Mouse (Mus musculus) c-Kit-positive CD71-positive TER-119-negative erythroid progenitor cells, embryonic 14.5 days (primary cell): ENCODE data around the gene Tmem253.

ENCODE experiments used
- DNase-seq: peaks from one replicate; pipeline ENCODE4 v3.0.0-alpha.2; 2013; ENCODE audit warnings: low read depth

Tmem253 gene

DNA sequence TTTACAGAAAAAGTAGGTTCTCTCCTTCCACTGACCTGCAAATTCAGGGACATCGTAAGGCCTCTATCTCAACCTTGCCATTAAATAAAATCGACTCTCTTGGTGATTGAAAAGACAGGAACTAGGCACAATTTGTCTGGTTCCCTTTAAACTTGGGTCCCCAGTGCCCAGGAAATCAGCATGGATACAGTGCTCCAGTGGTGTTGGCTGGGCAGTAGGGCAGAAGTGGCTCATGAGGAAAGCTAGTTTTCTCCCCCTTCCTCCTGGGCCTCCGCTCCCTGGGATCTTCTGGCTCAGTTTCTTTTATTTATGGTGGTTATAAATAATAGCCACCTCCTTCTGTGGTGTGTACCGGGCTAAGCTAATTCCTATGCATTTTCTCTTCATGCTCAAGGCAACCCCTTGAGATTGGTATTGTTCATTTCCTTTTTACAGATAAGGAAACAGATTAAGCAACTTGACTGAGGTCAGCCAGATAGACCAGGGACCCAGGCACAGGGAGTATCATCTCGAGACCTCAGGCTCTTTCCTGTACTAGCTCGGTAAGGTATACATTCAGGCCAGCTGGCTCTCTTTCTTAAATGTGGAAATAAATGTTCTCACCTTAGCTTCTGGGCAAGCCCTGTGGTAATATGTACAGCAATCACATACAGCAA is at the start of gene Tmem253:
Gene Tmem253 (plus strand): TSS at position 214 of the 656 bp plus-strand sequence.
- no peak for DNase-seq

DNA sequence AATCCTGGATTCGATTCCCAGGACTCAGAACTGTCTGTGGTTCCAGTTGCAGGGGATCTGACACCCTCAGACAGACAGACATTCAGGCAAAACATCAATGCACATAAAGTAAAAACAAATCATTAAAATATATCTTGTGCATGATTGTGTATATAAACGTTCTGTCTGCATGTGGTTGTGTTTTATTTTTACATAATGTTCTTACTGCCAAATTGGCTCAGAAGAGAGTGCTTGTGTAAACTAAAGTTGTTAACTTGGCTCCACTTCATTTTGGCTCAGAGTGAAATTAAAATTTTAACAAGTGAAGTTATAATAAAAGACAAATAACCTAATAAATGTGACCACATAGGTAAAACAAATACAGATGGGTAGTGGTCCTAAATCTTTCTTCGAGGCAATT is 48.1 kb upstream of the Tmem253 start:
- DNase-seq, result no peak

DNA sequence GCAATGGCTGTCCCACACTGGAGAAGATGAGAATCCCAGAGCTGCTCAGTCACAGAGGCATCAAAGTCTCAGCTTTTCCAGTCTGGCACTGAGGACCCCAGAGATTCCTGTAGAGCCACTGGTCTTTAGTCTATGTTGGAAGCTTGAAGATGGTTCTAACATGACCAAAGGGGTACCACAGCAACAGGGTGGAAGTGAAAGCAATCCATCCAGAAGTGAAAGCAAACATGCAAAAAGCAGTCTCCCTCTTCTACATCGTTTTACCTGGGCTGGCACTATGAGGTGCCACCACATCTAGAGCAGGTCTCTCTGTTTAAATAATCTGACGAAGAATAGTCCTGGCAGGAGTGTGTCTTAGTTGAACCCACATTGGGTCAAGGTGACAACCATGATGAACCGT is 36.2 kb upstream of the Tmem253 start:
- no peak for DNase-seq

DNA sequence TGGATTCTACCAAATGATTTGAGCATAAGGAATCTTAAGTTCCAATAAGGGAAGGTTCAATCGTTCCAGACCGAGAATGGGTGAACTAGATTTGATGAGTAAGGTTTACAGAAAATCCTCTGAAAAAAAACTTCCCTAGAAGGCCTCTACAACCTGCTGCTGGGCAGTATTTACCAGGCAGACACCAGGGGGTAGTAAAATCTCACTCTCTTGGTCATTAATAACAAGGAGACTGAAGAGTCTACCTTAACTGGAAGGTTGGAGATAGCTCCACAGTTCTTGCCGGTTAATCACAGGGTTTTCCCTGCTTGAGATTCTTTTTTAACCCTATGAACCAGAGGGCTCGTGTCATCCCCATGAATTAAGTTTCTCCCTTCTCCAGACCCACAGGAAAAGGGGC is 32.2 kb upstream of the Tmem253 start:
- DNase-seq, result no peak

DNA sequence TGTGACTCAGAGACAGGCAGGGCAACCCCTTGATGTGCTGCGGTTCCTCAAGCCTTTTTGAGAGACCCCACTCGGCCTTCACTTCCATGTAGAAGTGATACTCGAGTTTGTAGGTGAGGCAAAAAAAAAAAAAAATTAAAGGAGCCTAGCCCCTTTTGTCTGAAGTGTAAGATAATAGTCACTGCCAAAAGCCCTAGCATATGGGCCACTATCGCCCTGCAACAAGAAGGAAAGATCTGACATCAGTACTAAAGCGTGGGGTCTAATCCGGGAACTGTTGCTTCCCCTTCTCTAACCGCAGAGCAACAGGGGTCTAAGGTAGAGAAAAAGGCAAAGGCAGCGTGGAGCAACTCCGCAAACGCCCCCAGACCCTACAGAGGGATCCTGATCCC is 31.6 kb upstream of the Tmem253 start:
- DNase-seq, result no peak

DNA sequence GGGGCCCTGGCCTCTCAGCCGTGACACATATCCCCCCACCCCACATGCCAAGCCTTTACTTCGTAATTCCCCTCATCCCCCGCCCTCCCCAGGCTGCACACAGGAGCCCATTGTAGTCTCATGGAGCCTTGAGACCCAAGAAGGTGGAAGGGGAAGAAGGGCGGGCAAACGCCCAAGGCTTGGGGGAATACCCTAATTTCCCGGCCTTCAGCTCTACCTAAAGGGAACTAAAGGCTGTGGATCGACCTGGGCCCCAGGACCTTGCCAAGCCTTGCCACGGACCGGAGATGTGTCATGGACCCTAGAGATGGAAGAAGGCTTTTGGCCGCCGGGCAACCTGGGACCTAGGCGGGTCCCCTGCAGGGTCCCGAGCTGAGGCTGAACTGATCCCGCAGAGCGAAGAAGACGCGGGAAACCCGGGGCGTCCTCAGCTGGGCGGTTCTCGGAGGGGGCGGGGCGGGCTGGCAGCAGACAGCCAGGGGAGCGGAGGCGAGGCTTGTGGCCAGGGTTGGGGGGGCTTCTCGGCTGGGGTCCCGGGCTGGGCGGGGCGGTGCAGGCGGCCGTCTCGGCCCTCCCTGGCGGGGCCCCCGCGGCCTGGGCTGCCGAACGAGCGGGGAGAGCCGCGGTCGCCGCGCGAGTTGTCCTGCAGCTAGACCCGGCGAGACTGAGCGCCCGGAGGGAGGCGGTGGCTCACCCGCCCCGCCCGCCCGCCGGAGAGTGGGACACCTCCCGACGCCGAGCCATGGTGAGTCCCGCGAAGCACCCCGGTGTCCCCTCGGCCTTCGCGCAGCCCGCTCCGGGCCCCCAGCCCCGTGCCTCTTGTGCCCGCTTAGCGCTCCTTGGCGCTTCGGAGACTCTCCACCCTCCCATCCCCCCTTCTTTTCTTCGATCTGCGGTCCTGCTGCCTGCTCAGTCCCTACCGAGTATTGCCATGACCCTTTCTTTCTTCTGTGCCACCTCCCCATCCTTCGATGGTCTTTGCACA is 30.9 kb upstream of the Tmem253 start, which contains the start of gene Arhgef40:
Gene Arhgef40 (plus strand): TSS at position 473 of the 985 bp plus-strand sequence.
- no peak for DNase-seq

DNA sequence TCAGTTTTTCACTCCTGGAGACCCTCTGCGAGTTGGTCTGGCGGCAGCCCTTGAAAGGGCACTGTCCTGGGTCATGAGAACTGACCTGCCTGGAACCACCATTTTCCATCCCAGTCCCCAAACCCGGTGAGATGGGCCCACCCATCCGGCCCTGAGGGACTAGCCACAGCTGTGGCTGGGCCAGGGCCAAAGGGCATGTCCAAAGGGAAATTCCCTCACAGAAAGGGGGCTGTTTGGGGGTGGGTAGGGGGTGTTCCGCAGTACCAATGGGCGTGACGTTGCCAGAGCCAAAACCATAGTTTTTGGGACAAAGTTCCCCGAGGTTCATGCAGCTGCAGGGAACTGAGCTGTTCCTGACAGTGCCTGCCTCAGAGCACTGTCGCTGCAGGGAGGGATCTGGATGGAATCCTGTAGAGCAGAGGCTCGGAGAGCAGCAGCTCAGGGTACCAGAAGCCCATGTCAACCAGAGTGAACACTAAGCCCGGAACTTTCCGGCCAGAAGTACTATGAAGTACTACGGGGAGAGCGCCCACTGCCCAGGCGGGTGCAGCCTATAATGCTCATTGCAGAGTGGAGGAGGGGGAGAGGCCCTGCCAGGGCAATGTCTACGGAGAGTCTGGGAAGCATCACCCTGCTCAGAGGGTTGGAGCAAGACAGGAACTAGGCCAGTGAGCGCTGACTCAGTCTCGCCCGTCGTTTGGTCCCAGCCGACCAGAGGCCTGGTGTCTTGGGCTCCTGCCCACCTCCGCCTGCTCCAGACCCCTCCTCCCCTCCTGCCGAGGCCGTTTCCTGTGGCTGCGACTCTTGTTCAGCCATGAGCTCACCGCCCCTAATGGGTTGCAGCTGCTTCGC is 29.9 kb upstream of the Tmem253 start:
- no peak for DNase-seq

DNA sequence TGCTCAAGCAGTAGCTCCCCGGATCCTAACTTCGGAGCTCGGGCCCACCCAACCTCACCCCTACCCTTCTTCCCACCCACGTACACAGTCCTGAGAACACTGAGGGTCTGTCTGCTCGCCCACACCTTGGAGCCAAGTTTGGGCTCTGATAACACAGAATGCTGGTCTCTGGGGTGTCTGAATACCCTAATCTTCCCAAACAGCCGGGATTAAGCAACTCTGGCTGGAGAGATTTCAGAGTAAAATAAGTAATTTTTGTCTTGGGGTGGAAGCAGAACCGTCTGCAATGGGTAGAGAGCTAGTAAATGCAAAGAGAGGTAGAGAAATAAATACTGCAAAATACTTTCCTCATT is 29.3 kb upstream of the Tmem253 start:
- DNase-seq, result peak; percentile 82

DNA sequence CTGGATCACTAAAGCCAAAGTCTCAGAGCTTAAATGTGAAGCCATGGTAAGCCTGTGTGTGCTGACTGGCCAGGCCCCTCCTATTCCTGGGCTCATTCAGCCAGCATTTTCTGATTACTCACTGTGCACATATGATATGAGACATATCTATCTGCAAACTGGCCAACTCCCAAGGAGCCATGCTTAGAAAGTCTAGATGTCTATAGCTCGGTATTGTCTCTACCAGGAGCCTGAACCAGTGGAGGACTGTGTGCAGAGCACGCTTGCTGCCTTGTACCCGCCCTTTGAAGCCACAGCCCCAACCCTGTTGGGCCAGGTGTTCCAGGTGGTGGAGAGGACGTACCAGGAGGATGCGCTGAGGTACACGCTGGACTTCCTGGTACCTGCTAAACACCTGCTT is 28.3 kb upstream of the Tmem253 start:
- peak; percentile 60 for DNase-seq

DNA sequence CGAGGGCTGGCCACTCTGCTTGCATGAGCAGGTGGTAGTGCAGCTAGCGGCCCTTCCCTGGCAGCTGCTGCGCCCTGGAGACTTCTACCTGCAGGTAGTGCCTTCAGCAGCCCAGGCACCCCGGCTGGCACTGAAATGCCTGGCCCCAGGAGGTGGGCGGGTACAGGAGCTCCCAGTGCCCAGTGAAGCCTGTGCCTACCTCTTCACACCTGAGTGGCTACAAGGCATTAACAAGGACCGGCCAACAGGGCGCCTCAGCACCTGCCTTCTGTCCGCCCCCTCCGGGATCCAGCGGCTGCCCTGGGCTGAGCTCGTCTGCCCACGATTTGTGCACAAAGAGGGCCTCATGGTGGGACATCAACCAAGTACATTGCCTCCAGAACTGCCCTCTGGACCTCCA is 26.7 kb upstream of the Tmem253 start:
- no peak for DNase-seq

DNA sequence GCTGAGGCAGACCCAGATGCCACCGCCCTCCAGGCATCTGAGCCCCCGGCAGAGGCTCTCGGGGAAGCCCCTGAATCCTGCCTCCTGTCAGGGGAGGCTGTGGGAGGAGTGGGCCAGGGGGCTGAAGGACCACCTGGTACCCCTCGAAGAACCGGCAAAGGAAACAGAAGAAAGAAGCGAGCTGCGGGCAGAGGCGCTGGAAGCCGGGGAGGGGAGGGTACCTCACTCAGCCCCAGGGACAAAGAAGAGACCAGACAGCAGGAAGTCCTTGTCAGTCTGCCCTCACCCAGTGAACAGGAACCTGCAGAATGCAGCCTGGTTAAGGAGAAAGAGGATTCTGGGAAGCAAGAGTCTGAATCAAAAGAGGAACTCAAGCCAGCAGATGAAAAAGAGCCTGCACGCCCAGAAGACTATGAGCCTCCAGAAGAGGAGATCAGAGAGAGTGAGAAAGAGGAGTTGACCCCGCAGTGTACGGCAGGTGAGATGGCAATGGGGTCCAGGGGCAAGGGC is 25.9 kb upstream of the Tmem253 start:
- DNase-seq, result no peak

DNA sequence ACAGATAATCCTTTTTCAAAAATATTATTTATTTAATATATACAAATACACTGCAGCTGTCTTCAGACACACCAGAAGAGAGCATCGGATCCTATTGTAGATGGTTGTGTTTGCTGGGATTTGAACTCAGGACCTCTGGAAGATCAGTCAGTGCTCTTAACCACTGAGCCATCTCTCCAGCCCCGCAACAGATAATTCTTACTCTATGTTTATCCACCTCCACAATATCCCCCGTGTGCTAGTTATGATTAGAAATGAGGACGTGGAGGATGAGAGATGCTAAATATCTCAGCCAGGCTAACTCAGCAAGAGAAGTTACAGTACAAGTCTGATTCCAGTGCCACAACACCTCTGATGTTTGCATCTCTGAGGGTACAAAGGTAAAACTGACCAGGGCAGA is 21.0 kb upstream of the Tmem253 start:
- no peak for DNase-seq

DNA sequence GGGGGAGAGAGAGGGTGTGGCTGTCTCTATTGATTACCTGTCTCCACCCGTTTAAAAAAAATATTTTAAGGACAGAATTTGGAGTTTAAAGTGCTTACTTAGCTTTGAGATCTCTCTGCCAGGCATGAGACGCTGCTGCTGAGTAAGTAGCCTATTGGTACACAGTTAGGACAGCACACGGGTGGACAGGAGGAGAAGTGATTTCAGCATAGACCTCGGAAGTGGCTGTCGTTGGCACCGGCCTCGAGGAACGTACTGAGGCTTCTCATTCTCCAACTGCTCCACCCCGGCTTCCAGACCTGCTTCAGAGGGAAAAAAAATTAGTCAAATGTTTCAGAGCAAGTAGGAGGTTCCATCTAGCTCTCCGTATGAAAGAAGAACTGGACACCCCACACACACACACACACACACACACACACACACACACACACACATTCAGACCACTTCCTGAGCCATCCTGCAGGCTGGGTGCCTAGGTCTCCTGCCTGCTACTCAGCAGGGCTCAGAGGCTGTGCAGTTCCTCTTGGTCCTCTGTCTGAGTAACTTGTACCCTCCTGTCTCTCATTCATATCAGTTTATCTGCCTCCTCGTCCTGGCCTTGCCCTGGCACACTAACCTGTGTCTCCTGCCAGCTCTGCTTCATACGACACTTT is 20.1 kb upstream of the Tmem253 start:
- no peak for DNase-seq

DNA sequence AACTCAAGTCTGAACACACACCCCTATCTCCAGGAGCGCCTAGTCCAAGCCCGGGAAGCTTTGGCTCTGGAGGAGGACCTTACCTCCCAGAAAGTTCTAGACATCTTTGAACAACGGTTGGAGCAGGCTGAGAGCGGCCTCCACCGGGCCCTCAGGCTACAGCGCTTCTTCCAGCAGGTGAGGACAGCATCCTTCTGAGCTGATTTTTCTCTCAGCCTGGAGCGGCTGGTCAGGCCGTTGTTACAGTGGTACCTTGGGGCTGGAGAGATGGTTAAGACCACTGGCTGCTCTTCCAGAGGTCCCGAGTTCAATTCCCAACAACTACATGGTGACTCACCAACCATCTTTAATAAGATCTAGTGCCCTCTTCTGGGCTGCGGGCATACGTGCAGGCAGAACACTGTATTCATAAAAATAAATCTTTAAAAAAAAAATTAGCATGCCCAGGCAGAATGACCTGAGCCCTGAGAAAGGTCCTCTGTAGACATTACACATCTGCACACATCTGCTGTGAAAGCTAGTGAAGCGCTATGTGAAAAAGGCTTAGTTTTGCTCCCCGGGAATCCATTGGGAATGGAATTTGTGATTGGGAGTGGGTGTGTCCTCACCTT is 19.1 kb upstream of the Tmem253 start:
- no peak for DNase-seq

DNA sequence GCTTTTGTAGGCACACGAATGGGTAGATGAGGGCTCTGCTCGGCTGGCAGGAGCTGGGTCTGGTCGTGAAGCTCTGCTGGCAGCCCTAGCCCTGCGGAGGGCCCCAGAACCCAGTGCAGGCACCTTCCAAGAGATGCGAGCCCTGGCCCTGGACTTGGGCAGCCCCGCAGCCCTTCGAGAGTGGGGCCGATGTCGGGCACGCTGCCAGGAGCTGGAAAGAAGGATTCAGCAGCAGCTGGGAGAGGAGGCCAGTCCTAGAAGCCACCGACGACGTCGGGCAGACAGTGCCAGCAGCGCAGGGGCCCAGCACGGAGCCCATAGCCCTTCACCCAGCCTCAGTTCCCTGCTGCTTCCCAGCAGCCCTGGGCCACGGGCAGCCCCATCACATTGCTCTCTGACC is 18.6 kb upstream of the Tmem253 start:
- no peak for DNase-seq

DNA sequence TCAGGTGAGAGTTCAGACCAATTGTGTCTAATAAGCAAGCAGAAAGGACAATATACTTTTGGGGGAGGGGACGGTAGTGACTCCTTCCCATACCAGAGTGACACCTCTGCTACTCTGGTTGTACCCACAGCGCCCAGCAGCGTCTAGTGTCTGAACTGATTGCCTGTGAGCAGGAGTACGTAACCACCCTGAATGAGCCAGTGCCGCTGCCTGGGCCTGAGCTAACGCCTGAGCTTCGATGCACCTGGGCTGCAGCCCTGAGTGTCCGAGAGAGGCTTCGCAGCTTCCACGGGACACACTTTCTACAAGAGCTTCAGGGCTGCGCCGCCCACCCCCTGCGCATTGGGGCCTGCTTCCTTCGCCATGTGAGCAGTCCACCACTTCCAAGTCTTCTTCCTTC is 18.0 kb upstream of the Tmem253 start:
- DNase-seq, result no peak

DNA sequence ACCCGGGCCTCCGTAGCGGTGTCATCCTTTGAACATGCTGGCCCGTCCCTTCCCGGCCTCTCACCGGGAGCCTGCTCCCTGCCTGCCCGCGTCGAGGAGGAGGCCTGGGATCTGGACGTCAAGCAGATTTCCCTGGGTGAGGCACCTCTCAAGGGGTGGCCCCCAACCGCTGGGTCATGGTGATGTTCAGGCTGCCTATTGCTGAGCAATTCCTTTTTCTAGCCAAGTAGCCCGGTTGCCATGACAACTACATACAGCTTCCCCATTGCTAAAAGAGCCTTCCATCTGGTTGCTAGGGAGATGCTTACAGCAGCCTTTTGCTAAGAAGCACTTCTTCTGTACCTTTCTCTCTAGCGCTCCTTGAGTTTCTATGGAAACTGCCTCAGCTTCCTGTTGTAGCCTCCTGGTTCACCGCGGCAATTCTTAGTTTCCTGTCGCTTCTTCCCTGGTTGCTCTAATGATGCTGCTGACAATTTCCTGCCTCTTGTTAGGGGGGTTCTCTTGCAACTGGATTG is 11.4 kb upstream of the Tmem253 start:
- DNase-seq, result no peak

DNA sequence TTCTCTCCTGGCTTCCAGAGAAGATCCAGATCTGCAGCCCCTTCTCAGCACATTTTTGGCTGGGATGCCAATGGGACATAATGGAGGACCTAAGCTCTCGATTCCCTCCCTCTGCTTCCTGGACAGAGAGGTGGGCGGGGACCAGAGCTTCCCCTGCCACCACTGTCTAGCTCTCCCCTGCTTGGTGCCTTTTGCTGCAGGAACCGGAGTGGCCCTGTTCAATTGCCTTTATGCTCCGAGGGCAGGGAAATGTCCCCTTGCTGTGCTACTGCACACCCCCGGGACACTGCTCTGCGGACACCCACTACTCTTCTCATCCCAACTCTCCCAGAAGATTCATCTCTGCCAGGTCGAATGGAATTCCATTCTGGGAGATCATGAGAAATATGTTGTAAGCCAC is 10.3 kb upstream of the Tmem253 start:
- no peak for DNase-seq

DNA sequence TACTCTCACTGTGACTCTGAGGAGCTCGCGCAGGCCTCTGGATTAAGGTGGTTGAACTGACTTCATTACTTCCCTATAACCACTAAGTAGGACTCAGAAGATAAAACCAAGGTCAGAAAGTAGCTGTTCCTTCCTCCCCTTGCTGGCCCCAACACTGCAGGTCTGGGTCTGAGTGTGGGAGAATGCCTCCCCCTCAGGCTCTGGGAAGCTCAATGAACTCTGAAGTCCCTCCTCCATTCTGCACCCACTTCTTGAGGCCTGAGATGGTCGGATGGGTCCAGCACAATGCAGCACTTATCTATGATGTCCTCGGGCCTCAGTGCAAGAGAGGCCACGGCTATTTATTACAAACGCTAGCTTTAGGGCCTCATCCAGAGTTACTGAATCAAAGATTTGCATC is 9.8 kb upstream of the Tmem253 start:
- DNase-seq, result no peak

DNA sequence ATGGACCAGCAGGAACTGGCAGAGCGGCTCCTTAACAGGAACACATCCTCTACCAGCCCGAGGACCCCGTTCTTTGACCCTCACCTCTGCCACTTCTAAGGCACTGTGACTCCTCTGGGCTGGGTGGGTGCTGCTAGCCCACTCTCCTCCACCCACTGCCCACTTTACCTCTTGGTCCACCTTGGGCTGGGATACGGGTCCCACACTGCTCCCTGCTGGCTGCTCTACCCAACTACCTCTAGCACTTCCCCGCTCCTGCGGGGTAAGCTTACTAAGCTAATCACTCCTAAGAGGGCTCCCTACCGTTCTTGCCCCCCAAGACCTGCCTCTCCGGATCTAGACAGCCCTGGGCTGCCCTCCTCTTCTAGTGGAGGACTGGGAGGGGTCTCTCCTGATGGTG is 9.2 kb upstream of the Tmem253 start:
- DNase-seq, result no peak

DNA sequence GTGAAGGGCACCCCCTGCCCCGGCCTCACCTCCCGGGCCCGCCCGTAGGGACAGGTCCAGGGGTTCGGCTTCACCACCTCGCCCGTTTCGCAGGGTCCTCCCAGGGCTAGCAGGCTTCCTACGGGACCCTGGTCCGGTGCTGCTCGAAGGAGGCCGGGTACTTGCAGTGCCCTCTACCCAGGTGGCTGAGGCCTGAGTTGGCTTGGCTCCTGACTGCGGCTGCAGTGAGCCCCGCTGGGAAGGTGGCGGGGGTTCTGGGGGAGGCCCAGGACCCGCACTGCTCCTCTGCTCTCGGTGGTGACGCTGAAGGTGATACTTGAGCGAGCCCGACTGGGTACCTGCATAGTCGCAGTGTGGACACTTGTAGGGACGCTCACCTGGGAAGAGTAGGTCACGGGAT is 8.7 kb upstream of the Tmem253 start:
- no peak for DNase-seq
